Mouse (Mus musculus) ES-E14 (cell line): Measurements from ENCODE around the gene Ssbp2.

ENCODE experiments used
- CHD2 ChIP-seq: IDR thresholded peaks from 2 replicates; pipeline ENCODE4 v1.6.1; 2014; ENCODE audit warnings: mild to moderate bottlenecking, low read depth, low read length, inconsistent platforms
- HCFC1 ChIP-seq: IDR thresholded peaks from 2 replicates; pipeline ENCODE4 v1.6.1; 2012; ENCODE audit warnings: low read length, inconsistent platforms, borderline replicate concordance; ENCODE audit not compliant: insufficient read depth
- MAFK ChIP-seq: IDR thresholded peaks from 2 replicates; pipeline ENCODE4 v1.6.1; 2014; ENCODE audit warnings: mild to moderate bottlenecking, low read depth, low read length, inconsistent platforms; ENCODE audit not compliant: insufficient read depth
- ZC3H11A ChIP-seq: IDR thresholded peaks from 2 replicates; pipeline ENCODE4 v1.6.1; 2012; ENCODE audit warnings: low read depth, mild to moderate bottlenecking, inconsistent platforms, low read length, borderline replicate concordance
- ZNF384 ChIP-seq: IDR thresholded peaks from 2 replicates; pipeline ENCODE4 v1.6.1; 2012; ENCODE audit warnings: low read depth, low read length, inconsistent platforms

DNA sequence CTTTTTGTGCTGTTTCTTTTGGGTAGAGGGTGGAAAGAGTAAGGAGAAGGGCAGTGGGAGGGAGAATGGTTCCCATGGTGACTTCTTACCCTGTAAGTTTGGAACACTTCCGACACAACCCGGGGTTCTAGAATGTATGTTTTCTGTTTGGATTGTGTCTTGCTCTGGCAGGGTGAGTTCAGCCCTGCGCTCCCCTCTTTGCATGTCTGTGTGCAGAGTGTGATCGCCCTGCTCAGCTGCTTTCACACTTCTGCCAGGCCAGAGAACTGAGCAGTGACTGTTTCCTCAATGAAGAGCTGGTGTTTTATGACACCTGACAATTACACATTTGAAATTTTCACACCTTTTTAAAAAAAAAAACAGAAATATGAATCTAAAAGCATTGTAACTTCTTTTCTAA lies 150.5 kb downstream of the Ssbp2 start:
- no peak for TF ChIP-seq ZC3H11A
- no peak for TF ChIP-seq ZNF384
- TF ChIP-seq HCFC1: no peak
- TF ChIP-seq CHD2: no peak
- no peak for TF ChIP-seq MAFK
